Mouse (Mus musculus) cerebellum, postnatal 10 days (tissue): ENCODE results near the gene Mbnl1.
"Not testable (repeated sequence)": the region's sequence is repeated elsewhere in the genome, so short reads cannot be mapped to it uniquely, and the experiment has no call there.

Source experiments
- DNase-seq, 2 experiments: peaks; one replicate each; pipeline ENCODE4 v3.0.0; 2021; ENCODE audit warnings: mixed read lengths in 2 of 2

Mbnl1 gene

DNA sequence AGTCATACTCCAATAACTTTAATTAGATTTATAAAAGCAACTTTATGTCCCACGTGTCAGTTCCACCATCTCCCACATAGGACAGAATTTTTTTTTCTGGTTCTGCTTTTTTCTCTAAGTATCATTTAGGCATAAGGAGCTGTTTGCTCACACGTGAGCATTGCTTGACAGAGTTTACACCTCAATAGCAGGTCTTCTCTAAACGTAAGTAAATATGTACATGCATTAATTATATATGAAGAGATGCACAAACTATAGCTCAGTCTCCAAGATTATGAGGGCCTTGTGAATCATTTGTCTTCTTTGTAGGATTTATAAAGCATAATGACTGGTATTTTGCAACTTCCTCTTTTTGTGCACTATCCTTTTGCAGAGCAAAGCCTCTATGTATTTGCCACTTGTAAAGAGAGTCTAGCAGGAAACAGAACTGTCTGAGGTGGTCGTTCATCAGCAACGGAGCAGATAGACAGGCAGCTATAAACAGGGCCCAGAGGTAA, at the start of gene Mbnl1:
Gene Mbnl1 (plus strand): TSS at position 150 of the 497 bp plus-strand sequence.
- DNase-seq, result no peak

DNA sequence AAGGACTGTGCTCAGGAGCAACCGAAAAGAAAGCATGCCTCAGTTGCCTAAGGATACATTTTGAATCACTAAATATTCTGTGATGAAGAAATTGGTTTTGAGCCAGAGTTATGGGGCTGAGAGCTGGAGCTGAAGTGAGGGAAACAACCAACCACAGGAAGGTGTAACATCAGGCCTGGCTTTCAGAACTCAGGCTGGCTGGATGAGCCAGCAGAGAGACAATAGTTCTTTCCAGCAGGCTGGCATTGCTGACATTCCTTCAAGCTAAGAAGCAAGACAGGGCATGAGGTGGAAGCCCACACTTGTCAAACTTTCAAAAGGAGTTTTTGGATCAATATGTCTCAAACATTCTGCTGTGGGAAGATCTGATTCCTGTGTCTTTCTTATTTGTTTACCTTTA, 48.5 kb upstream of the Mbnl1 start:
- DNase-seq, result no peak

DNA sequence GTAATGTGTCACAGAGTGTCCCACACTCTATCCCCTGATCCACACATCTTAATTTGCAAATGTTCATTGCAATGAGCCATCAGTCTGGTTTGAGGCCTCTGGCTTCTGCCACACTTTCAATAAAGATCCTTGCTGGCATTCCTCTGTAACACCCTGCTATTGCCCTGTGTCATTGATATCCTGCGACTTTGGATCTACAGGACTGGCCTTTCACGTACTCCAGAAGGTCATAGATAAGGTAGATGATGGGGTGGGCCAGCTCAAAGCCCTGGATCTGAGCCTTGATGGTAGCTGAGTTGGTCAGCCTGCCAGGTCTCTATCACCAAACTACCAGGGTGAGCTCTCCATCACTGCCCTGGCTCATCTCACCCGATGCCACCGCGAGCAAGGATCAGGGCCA, 43.6 kb upstream of the Mbnl1 start:
- DNase-seq, result no peak

DNA sequence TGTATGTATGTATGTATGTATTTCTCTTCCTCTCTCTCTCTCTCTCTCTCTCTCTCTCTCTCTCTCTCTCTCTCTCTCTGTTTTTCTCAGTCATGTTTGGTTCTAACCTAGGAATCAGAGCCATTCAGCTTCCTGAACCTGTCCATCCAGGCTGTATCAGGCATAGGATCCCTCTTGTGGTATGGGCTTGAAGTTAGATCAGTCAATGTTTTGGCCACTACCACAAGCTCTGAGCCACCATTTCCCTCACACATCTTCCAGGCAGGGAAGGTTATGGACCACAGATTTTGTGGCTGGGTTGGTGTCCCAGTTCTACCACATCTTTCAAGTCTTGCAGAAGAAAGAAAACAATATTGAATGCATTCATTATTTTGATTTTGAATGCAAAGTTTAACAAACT, 35.4 kb upstream of the Mbnl1 start:
- no peak for DNase-seq

DNA sequence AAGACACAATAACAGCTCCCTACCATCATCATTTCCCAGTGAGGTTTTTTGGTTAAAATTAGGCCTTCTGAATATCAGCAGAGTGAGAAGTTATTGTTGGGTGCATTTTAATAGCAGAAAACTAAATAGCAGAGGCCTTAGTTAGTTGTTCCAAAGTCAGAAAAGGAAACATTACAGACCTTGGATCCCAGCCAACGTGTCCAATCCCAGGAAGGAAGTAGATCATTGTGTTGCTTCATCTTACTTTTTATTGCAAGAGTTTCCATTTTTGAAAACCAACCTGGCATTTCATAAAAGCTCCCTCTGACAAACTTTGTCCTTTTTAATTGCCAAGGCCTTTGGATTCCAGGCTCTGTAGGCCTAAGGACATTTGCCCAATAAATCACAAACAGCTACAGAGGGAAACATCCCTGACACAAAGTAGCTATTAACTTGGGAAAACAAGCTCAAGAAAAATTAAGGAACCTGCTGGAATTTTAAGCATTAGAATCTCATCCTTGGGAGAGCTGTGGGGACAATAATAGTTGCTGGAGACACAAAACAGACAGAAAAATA, 34.9 kb upstream of the Mbnl1 start:
- DNase-seq, result peak; percentile 5

DNA sequence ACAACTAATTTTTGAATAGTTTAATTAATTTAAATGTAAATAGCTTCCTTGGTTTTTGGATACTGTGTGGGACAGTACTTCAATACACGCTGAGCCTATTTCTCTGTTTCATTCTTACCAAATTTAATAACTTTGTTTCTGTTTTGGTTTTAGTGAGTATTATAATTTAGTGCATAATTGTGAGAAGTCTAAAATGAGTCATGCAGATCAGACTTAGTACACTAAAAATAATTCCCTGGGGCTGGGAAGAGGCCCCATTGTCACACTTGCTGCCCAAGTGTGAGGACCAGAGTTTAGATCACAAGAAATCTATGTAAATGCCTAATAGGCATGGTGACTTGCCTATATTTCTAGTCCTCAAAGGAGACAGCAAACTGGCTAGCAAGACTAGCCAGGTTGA, 33.9 kb upstream of the Mbnl1 start:
- no peak for DNase-seq

DNA sequence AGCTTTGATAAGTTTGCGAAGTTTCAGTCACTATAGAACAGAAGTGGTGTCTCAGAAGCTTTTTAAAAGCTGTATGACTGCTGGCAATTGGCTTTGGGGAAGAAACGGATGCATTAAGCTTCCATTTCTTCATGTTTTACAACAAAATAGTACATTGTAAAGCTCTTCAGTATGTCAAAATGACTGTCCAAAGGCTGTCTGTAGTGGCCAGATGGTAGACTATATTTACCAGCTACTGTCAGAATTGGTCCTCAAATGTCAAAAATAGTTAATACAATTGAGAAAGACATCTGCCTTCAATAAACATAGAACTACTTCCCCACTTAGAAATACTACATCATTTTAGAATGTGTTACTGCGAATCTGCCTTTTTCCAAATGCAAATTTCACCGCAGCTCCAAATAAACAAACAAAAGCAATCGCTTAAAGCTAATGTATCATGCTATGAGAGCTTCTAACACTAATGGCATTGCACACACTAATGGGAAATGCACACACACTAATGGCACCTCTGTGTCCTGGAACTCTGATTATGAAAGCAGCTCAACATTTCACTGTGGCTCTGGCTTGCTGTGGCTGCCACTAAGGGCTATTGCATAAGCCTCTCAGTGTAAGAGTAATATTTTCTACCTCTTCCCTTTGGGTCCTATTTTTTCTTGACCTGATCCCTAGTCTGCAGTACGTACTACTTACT, 10.7 kb upstream of the Mbnl1 start:
- no peak for DNase-seq

DNA sequence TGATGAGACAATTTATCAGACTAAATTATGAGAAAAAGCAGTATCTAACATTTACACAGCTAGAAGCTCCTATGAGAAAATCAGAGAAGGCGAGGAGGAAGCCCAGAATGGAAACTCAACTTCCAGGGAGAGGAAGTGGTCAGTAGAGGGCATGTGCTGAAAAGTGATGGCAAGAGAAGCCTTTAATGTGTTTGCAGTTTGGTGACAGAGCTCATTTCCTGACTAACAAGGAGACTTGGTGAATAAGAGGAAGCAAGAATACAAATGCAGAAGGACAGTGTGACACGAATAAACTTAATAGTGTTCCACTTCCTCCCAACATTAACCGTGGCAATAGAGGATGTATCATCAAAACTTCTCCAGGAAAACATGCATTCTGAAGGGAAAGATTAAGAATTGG, 4.0 kb upstream of the Mbnl1 start:
- DNase-seq, result not testable (repeated sequence)

DNA sequence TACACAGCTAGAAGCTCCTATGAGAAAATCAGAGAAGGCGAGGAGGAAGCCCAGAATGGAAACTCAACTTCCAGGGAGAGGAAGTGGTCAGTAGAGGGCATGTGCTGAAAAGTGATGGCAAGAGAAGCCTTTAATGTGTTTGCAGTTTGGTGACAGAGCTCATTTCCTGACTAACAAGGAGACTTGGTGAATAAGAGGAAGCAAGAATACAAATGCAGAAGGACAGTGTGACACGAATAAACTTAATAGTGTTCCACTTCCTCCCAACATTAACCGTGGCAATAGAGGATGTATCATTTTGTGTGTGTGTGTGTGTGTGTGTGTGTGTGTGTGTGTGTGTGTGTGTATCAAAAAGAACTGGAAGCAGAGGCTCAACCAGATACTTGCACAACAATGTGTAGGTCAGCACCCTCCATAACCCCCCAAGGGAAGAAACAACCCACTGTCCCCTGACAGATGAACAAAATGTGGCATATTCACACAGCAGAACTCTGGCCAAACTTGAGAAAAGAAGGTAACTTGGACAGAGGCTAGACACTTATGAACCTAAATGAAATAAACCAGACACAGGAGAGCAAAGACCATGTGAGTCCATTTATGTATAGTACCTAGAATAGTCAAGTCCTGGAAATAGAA, 3.3 kb upstream of the Mbnl1 start:
- DNase-seq, result not testable (repeated sequence)

DNA sequence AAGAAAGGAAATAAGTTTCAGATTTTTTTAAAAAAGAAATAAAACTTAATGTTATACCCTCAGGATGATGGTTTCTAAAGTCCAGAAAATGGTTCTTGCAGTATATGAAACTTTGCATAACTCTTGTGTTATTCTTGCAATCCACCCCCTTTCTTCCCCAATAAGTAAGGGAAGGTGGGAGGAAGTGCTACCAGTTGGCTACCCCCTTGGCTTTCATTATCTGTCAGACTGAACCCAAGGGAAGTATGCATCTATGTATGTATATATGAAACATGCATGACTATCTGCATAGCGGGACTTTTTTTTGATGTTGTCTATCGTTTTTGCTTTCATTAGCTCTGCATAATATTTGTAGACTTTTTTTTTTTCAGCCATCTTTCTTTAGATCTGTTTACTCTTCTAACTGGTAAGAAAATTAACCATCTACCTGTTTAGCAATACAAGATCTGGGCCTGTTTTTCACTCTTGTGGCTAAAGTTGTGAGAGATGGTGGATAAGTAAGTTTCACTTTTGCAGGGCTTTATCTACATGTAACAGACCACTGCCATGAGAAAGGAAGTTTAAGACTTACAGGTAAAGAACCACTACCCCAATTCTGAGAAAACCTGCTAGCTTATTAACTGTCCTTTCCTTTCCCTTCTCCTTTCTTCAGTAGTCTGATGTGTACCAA, 484 bp upstream of the Mbnl1 start:
- no peak for DNase-seq

DNA sequence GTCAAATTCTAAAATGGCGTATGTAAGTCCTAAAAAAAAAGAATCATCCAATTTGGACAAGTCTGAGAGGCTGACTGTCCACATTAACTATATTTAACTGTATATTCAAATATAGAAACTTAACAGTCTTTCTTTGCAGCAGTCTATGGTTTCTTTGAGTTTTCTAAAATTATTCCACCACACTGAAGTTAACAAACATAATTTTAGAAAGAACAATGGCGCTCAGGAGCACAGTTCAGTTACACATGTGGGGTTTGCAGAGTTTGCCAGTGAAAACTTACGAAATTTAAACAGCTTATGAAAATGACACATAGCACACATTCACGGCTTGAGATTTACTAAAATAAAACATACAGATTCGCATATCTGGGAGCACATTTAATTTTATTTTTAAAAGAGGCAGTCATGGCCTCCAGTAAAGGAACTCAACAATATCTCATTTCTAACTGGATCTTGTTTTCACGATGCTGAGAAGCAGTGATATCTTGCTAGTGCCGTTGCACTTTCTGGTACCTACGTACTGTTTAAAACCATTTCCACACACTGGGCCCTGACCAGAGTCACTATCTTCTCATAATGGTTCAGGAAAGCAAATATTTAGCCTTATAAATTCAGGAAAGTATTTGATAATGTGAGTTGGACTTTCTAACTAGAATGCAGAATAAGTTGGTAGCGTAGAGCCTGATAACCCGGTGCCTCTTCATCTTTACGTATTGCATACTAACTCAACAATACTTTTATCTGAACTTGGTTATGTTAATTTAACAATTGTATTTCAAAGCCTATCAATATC, 1.4 kb downstream of the Mbnl1 start:
- DNase-seq, result no peak

DNA sequence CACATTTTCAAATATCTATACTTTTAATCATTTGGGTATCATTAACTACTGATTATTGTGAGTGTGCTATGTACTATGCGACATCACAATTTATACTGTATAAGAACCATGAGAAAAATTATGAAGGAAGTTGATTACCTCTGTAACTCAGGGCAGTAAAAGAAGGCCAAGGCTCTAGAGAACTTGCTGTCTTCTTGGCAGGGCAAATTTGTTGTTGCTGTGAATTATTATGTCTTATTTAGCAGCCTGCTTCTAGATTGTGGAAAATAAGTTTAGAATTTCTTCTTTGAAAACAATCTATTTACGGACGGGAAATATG, 2.0 kb downstream of the Mbnl1 start:
- no peak for DNase-seq

DNA sequence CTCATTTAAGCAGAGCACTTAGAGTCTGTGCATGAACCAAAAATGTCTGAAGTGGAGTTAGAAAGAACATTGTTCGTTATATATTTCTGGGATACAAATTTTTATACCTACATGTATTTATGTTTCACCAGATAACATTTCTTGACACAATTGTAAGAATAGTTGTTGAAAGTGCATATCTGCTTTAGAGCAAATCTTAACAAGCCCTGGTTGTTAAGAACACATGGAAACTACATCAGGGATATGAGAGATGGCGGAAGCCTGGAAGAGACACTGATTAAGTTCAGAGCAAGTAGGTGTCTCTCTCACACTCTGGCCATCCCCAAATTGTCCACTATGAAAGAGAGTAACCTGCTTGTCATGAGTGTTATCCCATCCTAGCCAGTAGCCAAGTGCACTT, 2.4 kb downstream of the Mbnl1 start:
- no peak for DNase-seq

DNA sequence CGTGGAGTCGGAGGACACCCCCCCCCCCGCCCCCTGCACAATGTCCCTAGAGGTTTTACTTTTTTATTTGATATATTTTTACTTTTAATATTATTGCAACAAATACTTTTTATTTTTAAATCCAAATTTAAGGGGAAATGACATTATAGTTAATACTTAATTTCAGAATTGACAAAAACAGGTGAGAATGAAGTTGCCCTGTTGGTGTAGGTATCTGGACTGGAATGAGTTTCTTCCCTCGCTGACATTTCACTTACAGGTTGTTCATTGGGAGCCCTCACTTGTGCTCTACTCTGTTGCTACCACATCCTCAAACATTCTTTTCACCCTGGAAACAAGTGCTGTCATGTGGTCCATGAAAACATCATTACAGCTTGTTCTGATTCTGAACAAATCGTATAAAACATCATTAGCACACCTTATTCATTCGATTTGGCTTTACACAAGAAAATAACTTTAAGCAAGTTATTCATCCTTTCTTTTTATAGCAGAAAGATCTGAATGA, 4.2 kb downstream of the Mbnl1 start:
- DNase-seq, result no peak

DNA sequence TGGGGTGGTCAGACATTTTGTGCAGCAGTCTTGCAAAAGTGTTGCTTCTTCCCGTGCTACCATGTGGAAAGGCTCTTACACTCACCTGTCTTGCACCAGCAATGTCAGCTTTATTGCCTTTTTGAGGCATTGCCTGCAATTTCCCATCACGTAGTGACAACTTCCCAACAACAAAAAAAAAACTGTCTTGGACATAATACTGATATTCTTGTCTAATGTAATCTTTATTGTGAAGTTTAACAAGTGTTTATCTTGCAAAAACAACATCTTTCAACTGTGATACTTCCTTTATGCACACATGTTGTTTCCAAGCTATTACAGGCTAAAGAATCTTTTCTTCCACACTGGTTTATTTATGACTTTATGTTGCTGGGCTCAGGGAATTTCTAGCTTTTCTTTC, 5.8 kb downstream of the Mbnl1 start:
- DNase-seq, result no peak

DNA sequence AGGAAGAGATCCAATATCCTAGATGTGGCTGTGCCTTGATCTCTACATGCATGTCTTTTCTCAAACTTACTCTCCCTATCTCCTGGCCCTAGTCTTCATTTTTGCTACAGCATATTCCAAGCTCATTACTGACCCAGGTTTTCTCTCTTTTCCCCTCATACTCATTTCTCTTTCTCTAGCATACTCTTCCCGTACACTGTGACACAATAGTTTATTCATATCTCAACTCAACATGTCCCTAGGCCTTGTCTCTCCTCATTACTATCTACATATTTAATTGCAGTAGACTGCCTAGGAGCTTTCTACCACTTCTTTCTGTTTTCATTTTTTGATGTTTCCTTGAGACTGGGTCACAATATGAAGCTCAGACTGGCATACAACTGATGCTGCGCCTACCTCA, 8.1 kb downstream of the Mbnl1 start:
- no peak for DNase-seq

DNA sequence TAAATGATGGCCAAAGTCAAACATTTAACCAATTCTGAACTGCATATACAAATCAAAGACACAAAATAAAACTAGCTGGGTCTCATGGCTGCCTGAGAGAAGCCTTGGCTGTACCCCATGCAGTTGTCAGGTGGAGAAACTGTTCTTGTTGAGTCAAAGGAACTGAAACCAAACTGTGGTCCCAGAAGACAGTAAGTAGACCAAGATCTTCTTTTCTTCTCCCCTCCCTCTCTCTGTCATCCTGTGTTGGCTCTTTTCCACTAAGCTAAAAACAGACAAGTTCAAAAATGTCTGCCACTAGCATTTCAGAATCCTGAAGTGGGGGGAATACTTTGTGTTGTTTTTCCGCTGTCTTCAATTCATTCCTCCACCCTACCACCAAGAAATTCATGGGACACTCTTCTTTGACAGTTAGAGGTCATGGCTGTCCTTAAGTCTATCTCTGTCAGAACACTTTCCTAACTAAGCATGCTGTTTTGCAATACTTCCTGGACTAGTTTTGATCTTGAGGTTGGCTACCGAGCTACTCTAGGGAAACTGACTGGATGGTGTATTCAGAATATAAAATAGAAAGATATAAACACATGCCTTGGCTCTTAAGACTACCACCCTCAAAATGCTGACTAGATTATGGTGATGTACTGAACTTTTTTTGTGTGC, 9.2 kb downstream of the Mbnl1 start:
- no peak for DNase-seq

DNA sequence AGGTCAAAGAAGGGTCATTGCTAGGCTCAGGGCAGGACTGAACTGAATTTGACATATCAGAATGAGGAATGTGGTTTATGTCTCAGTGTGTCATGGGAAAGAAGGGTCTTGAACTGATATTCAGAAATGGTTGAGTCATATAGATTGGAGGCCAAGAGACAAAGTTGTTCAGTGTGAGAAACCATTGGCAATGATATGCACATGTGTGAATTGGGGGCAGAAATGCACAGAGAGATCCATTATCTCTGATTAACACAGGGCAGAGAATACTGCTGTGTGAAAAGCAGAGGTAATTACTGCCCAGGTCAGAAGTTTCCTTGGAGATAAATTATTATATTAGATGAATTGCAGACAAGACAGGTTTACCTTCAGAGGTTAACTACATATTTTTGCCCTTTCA, 10.7 kb downstream of the Mbnl1 start:
- DNase-seq, result no peak

DNA sequence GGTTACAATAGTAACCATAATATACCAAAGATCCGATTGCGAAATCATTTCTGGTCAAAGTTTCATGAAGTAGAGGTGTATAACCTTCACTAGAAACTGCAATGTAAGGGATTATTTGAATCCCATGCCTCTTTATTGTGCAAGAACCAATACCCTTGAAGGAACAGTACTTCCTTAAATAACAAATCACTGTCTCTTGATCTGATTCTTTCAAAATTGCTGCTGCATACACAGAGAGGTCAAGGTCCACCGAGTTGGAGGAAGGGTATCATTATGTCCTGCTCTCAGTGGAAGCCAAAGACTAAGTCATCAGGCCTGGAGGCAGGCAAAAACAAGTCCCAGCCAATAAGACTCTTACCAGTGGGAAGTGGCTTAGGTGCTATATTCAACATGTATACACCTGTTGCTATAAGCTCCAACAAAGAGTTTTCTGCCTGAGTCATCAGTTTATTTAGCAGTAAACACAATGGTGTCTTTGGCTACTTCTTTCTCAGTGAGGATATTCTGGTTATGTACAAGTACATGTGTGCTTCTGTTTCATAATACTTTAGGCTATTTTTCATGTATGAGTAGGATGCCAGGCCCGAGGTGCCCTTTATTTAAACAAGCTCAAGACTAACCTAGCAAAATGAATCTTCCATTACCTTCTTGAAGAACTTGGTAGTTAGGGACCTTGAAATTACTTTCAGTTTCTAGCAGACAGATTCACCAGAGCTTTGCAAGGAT, 13.5 kb downstream of the Mbnl1 start:
- DNase-seq, result no peak

DNA sequence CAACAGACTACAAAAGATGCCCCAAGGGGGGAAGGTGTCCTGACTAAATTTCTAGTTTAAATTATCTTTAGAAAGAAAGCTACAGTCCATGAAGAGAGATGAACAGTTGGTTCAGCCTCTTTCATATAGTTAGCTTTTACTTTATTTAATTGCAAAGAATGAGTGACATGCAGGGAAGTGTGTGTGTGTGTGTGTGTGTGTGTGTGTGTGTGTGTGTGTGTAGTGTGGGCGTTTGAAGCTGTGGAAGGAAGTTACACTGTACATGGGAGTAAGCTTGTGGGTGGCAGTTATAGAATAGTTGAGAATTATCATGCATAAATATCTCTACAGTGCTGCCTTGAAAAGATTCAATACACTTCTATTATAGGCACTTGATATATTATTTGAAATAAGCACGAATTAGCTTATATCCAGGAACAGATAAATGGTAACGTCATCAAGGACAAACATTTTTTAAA, 14.1 kb downstream of the Mbnl1 start:
- DNase-seq, result no peak

DNA sequence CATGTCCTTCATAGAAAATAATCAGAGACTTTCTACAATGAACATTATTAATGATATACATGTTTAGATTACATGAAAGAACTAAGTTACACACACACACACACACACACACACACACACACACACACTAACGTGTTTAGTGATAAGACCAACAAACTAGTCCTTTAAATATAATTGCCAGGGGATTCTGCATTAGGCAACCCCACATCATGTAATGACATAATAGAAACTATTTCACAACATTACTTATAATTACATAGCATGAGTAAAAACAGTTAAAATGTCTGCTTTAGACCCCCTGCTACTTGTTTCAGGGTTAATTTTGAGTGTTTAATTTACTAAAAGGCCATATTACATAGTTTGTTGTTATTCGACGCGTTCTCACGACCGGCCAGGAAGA, 16.9 kb downstream of the Mbnl1 start:
- DNase-seq, result no peak
